Mouse (Mus musculus): ENCODE results near the gene Dnm2. TPM values are rescaled to one million over a fixed set of nuclear protein-coding genes. Genes with fewer than 3 reads are reported as not detected.
"Not testable (repeated sequence)": the region's sequence is repeated elsewhere in the genome, so short reads cannot be mapped to it uniquely, and the experiment has no call there.

The Dnm2 gene
- total and polyA plus RNA-seq, 2 experiments = 28.9 to 74.4 TPM

DNA sequence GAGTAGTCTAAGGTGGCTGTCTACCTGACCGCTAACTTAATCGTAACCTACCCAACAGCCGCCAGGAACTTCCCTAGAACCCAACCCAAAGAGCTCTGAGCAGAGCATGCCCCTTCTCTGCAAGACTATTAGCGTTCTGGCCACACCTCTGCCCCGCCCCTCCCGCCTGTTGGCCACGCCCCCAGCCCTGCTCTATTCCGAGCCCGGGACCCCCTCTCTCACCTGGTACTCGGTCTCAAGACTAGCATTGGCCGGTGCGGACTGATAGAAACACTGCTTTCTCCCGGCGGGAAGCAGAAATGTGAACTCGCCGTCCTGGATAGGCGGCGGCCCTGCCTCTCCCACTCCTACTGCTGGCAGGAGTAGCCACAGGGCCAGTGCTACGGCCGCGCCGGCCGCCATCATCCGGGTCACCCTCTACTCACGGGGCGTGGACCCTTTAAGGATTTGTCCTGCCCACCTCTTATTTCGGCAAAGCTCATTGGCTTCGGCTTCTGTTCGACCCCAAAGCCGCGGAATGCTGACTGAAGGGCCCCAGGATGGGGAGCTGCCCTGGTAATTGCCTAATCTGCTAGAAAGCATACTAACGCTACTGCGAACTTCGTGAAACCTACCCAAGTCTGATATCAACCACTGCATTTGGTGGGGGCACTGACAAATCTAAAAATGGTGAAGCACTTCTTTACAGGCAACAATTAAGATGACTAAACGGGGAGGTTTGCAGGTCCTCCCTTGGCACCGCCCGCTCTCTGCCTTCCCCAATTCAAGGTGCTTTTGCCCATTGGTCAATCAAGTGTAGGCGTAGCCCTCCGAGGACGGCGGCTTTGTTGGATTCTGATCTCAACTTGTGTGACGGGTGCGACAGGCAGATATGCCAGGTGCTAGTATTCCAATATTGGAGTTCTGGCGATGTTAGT is 85.3 kb downstream of the Dnm2 start, which contains the start of gene Tmed1:
Gene Tmed1, minus strand, starts transcription at position 481 of the 917 bp plus-strand sequence.
- WGBS = under 1% methylated on average over 44 of the region's 44 CpGs
- peak; percentile 64 for TF ChIP-seq POLR2A (IDR thresholded peaks at IDR 0.05; ENCODE audit: extremely low read depth, insufficient read depth, low read length)
- TF ChIP-seq CTCF (IDR thresholded peaks at IDR 0.05; ENCODE audit: low read depth, low read length) = no peak
- Histone ChIP-seq H3K4me1 (ENCODE audit: control insufficient read depth, insufficient read depth, low read length) (peaks cover 6% of the 10 kb centered on the region), H3K27me3 (ENCODE audit: control insufficient read depth, insufficient read depth, low read length) (no peaks in the 10 kb centered on the region), H3K4me3 (ENCODE audit: insufficient read depth, low read depth, low read length) (peak within 1 kb of the TSS; percentile 67), H3K9ac (ENCODE audit: low read depth, low read length) (peak within 1 kb of the TSS; percentile 84), H3K79me2 (ENCODE audit: control insufficient read depth, insufficient read depth, low read length) (no peaks in the 10 kb centered on the region), H3K36me3 (ENCODE audit: control insufficient read depth, insufficient read depth, low read length) (no peaks in the 10 kb centered on the region), H3K27ac (replicated peaks; ENCODE audit: insufficient read depth, low read depth, low read length) (peak within 1 kb of the TSS; percentile 67)
- peak; percentile 94 for DNase-seq (ENCODE audit: extremely low read depth, low read depth, low spot score)

GRCm38 (mm10) chr9:21510689-21511015 is 85.9 kb downstream of the Dnm2 start:
- WGBS = 8% methylated on average over 7 of the region's 7 CpGs
- H3K36me3 ChIP-seq (ENCODE audit: control insufficient read depth, insufficient read depth, low read length) = no peaks in the 10 kb centered on the region
- peaks cover 6% of the 10 kb centered on the region for H3K4me1 ChIP-seq (ENCODE audit: control insufficient read depth, insufficient read depth, low read length)
- H3K27ac ChIP-seq (replicated peaks; ENCODE audit: insufficient read depth, low read depth, low read length) = peak overlapping the region; percentile 8; the same call in 1 of the 2 replicates
- H3K27me3 ChIP-seq (ENCODE audit: control insufficient read depth, insufficient read depth, low read length) = no peaks in the 10 kb centered on the region
- H3K79me2 ChIP-seq (ENCODE audit: control insufficient read depth, insufficient read depth, low read length) = no peaks in the 10 kb centered on the region
- no peak for DNase-seq (ENCODE audit: extremely low read depth, low read depth, low spot score)
- no peak for TF ChIP-seq POLR2A (IDR thresholded peaks at IDR 0.05; ENCODE audit: extremely low read depth, insufficient read depth, low read length)
- TF ChIP-seq CTCF (IDR thresholded peaks at IDR 0.05; ENCODE audit: low read depth, low read length) = no peak
- peak overlapping the region; percentile 31 for H3K4me3 ChIP-seq (ENCODE audit: insufficient read depth, low read depth, low read length)
- H3K9ac ChIP-seq (ENCODE audit: low read depth, low read length) = peak overlapping the region; percentile 14; the same call in 1 of the 2 replicates

DNA sequence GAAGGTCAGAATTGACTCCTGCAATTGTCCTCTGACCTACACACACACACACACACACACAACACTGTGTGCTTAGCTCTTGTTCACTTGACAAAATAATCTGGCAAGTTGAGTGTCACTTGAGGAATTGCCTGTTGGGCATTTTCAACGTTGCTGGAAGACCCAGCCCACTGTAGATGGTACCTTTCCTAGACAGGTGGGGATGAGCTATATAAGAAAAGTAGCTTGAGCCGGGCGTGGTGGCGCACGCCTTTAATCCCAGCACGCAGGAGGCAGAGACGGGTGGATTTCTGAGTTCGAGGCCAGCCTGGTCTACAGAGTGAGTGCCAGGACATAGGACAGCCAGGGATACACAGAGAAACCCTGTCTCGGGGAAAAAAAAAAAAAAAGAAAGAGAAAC is 86.3 kb downstream of the Dnm2 start:
- no peak for TF ChIP-seq POLR2A (IDR thresholded peaks at IDR 0.05; ENCODE audit: extremely low read depth, insufficient read depth, low read length)
- TF ChIP-seq CTCF (IDR thresholded peaks at IDR 0.05; ENCODE audit: low read depth, low read length) = no peak
- H3K27ac ChIP-seq (replicated peaks; ENCODE audit: insufficient read depth, low read depth, low read length) = no peak overlapping the region
- H3K9ac ChIP-seq (ENCODE audit: low read depth, low read length) = no peak overlapping the region
- peaks cover 6% of the 10 kb centered on the region for H3K4me1 ChIP-seq (ENCODE audit: control insufficient read depth, insufficient read depth, low read length)
- no peaks in the 10 kb centered on the region for H3K36me3 ChIP-seq (ENCODE audit: control insufficient read depth, insufficient read depth, low read length)
- H3K27me3 ChIP-seq (ENCODE audit: control insufficient read depth, insufficient read depth, low read length) = no peaks in the 10 kb centered on the region
- H3K4me3 ChIP-seq (ENCODE audit: insufficient read depth, low read depth, low read length) = no peak overlapping the region
- no peaks in the 10 kb centered on the region for H3K79me2 ChIP-seq (ENCODE audit: control insufficient read depth, insufficient read depth, low read length)
- no peak for DNase-seq (ENCODE audit: extremely low read depth, low read depth, low spot score)
- WGBS = 78% methylated on average over 9 of the region's 9 CpGs

GRCm38 (mm10) chr9:21513466-21513865 is 88.8 kb downstream of the Dnm2 start:
- WGBS = 97% methylated on average over 4 of the region's 4 CpGs
- no peak for DNase-seq (ENCODE audit: extremely low read depth, low read depth, low spot score)
- no peak for TF ChIP-seq POLR2A (IDR thresholded peaks at IDR 0.05; ENCODE audit: extremely low read depth, insufficient read depth, low read length)
- TF ChIP-seq CTCF (IDR thresholded peaks at IDR 0.05; ENCODE audit: low read depth, low read length) = no peak

GRCm38 (mm10) chr9:21517947-21518495 is 93.3 kb downstream of the Dnm2 start:
- no peaks in the 10 kb centered on the region for H3K36me3 ChIP-seq (ENCODE audit: control insufficient read depth, insufficient read depth, low read length)
- TF ChIP-seq POLR2A (IDR thresholded peaks at IDR 0.05; ENCODE audit: extremely low read depth, insufficient read depth, low read length) (no peak), CTCF (IDR thresholded peaks at IDR 0.05; ENCODE audit: low read depth, low read length) (no peak)
- 47% methylated on average over 6 of the region's 6 CpGs for WGBS

More at GRCm38 (mm10) chr9:21513466-21513865, 88.8 kb downstream of the Dnm2 start:
- Histone ChIP-seq H3K27ac (replicated peaks; ENCODE audit: insufficient read depth, low read depth, low read length) (no peak overlapping the region), H3K27me3 (ENCODE audit: control insufficient read depth, insufficient read depth, low read length) (no peaks in the 10 kb centered on the region), H3K36me3 (ENCODE audit: control insufficient read depth, insufficient read depth, low read length) (no peaks in the 10 kb centered on the region), H3K79me2 (ENCODE audit: control insufficient read depth, insufficient read depth, low read length) (no peaks in the 10 kb centered on the region), H3K4me1 (ENCODE audit: control insufficient read depth, insufficient read depth, low read length) (peaks cover 6% of the 10 kb centered on the region), H3K9ac (ENCODE audit: low read depth, low read length) (no peak overlapping the region), H3K4me3 (ENCODE audit: insufficient read depth, low read depth, low read length) (no peak overlapping the region)

GRCm38 (mm10) chr9:21518690-21519089 is 94.0 kb downstream of the Dnm2 start:
- not testable (repeated sequence) for H3K4me1 ChIP-seq (ENCODE audit: control insufficient read depth, insufficient read depth, low read length); H3K4me3 ChIP-seq (ENCODE audit: insufficient read depth, low read depth, low read length); DNase-seq (ENCODE audit: extremely low read depth, low read depth, low spot score); H3K36me3 ChIP-seq (ENCODE audit: control insufficient read depth, insufficient read depth, low read length); H3K27ac ChIP-seq (replicated peaks; ENCODE audit: insufficient read depth, low read depth, low read length); H3K27me3 ChIP-seq (ENCODE audit: control insufficient read depth, insufficient read depth, low read length); H3K9ac ChIP-seq (ENCODE audit: low read depth, low read length); H3K79me2 ChIP-seq (ENCODE audit: control insufficient read depth, insufficient read depth, low read length)
- WGBS = 88% methylated on average over 6 of the region's 6 CpGs

More at GRCm38 (mm10) chr9:21517947-21518495, 93.3 kb downstream of the Dnm2 start:
- no peaks in the 10 kb centered on the region for H3K4me1 ChIP-seq (ENCODE audit: control insufficient read depth, insufficient read depth, low read length)
- H3K27me3 ChIP-seq (ENCODE audit: control insufficient read depth, insufficient read depth, low read length) = no peaks in the 10 kb centered on the region
- H3K27ac ChIP-seq (replicated peaks; ENCODE audit: insufficient read depth, low read depth, low read length) = no peak overlapping the region
- H3K79me2 ChIP-seq (ENCODE audit: control insufficient read depth, insufficient read depth, low read length) = no peaks in the 10 kb centered on the region
- H3K9ac ChIP-seq (ENCODE audit: low read depth, low read length) = no peak overlapping the region
- DNase-seq (ENCODE audit: extremely low read depth, low read depth, low spot score) = no peak
- no peak overlapping the region for H3K4me3 ChIP-seq (ENCODE audit: insufficient read depth, low read depth, low read length)

Measured in liver, adult 2 months (tissue).